Mouse (Mus musculus) embryonic facial prominence, embryonic 13.5 days (tissue): ENCODE measurements around the gene Mocs1. TPM values are rescaled to one million over a fixed set of nuclear protein-coding genes. Genes with fewer than 3 reads are reported as not detected.
"Not testable (repeated sequence)": the region's sequence is repeated elsewhere in the genome, so short reads cannot be mapped to it uniquely, and the experiment has no call there.

ENCODE experiments used
- ATAC-seq: fragments of 200-750 bp; cut with Nextera tagmentation; 2 replicates; pipeline ENCODE4 v1.8.0; 2017; ENCODE audit warnings: low read depth; ENCODE audit not compliant: insufficient number of reproducible peaks, insufficient read depth, low FRiP score, low TSS enrichment
- H3K27ac ChIP-seq: fragments of 300-500 bp; sonication (generic); 2 replicates; pipeline ENCODE4 v1.5.1; 2015; ENCODE audit warnings: moderate library complexity, mild to moderate bottlenecking, inconsistent platforms
- H3K27me3 ChIP-seq: fragments of 300-500 bp; sonication (generic); 2 replicates; pipeline ENCODE4 v1.6.1; 2015; ENCODE audit warnings: mild to moderate bottlenecking, inconsistent platforms
- H3K36me3 ChIP-seq: fragments of 300-500 bp; sonication (generic); 2 replicates; pipeline ENCODE4 v1.6.1; 2015; ENCODE audit warnings: mild to moderate bottlenecking, inconsistent platforms
- H3K4me1 ChIP-seq: fragments of 300-500 bp; sonication (generic); 2 replicates; pipeline ENCODE4 v1.6.1; 2015; ENCODE audit warnings: inconsistent platforms
- H3K4me2 ChIP-seq: fragments of 300-500 bp; sonication (generic); 2 replicates; pipeline ENCODE4 v1.6.1; 2015; ENCODE audit warnings: moderate library complexity, mild to moderate bottlenecking, inconsistent platforms
- H3K4me3 ChIP-seq: fragments of 300-500 bp; sonication (generic); 2 replicates; pipeline ENCODE4 v1.5.1; 2015; ENCODE audit warnings: mild to moderate bottlenecking, inconsistent platforms
- H3K9ac ChIP-seq: fragments of 300-500 bp; sonication (generic); 2 replicates; pipeline ENCODE4 v1.6.1; 2015; ENCODE audit warnings: mild to moderate bottlenecking, inconsistent platforms
- H3K9me3 ChIP-seq: fragments of 300-500 bp; sonication (generic); 2 replicates; pipeline ENCODE4 v1.6.1; 2016; ENCODE audit warnings: inconsistent platforms
- WGBS: fragments of 180-500 bp; shearing (Covaris S2); methylation state at CpG from one replicate; pipeline ENCODE4 v1.1.7; 2015; ENCODE audit warnings: mixed read lengths; 5-methylcytosine and 5-hydroxymethylcytosine counted together
- polyA plus RNA-seq: library from polyadenylated mRNA; unstranded; fragments of >200 nt; fragmentation: Nextera tagmentation; extraction: Ambion mirVana; gene quantifications from 2 replicates; pipeline ENCODE4 v1.2.1, GENCODE M21; 2015

Gene Mocs1
- polyA plus RNA-seq, 1 experiment from 2014 or later = 6.1 TPM

DNA sequence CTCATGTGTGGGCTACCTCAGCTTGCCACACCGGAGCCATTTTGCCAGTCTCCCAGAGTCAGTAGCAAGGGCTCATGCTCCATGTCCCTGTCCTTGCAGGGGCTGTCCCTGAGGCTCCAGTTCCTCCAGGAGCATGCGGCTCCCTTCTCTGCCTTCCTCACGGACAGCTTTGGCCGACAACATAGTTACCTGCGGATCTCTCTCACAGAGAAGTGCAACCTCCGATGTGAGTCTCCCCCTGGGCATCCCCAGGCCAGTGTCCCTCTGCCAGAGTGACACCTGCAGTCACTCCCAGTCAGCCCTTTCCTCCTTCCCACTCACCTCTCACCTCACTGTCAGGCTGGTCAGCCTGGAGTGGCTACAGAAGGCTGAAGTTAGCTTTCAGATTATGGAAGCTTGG, 4.9 kb downstream of the Mocs1 start:
- Histone ChIP-seq H3K9me3 (no peaks in the 10 kb centered on the region), H3K9ac (no peak overlapping the region), H3K27ac (no peak overlapping the region), H3K4me3 (no peak overlapping the region), H3K4me2 (no peak overlapping the region), H3K27me3 (no peaks in the 10 kb centered on the region), H3K36me3 (peaks cover 43% of the 10 kb centered on the region), H3K4me1 (peaks cover 33% of the 10 kb centered on the region)
- WGBS = 95% methylated on average over 6 of the region's 6 CpGs
- ATAC-seq = no peak

DNA sequence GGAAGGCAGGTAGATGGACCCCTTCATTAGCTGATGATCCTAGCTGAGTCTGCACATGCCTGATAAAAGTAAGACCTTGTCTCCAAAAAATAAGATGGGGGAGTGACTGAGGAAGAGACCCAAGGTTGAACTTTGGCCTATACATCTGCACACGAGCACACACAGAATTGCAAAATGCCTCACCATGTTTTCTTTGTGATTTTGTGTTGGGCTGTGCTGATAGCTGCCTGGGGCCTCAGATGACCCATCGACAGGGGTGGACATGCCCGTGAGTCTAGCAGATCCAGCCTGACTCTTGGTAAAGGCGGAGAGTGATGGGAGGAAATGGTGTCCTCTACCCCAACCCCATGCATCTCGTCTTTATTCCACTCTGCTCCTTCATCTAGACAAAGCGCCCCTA, 6.1 kb downstream of the Mocs1 start:
- H3K36me3 ChIP-seq = peaks cover 53% of the 10 kb centered on the region
- 75% methylated on average over 6 of the region's 6 CpGs for WGBS

DNA sequence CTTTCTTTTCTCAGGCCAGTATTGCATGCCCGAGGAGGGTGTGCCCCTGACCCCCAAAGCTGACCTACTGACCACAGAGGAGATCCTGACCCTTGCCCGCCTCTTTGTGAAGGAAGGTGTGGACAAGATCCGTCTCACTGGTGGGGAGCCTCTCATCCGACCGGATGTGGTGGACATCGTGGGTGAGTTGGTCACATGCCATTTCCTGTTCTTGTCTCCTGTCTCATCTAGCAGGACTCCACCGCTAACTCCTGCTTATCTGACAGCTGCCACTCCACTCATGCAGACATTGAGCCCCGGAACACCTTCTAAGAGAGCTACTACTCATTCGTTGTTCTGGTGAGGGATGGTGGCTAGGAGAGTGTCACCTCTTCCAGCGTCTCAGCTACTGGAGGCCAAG, 6.9 kb downstream of the Mocs1 start:
- WGBS = 95% methylated on average over 10 of the region's 10 CpGs
- no peak overlapping the region for H3K4me2 ChIP-seq
- peaks cover 19% of the 10 kb centered on the region for H3K4me1 ChIP-seq
- no peak overlapping the region for H3K4me3 ChIP-seq
- H3K9me3 ChIP-seq = no peaks in the 10 kb centered on the region
- no peak overlapping the region for H3K9ac ChIP-seq
- no peaks in the 10 kb centered on the region for H3K27me3 ChIP-seq
- no peak overlapping the region for H3K27ac ChIP-seq
- H3K36me3 ChIP-seq = peaks cover 60% of the 10 kb centered on the region
- ATAC-seq = no peak

More for the DNA sequence above, 6.1 kb downstream of the Mocs1 start:
- H3K27me3 ChIP-seq = no peaks in the 10 kb centered on the region
- ATAC-seq = no peak
- no peaks in the 10 kb centered on the region for H3K9me3 ChIP-seq
- H3K27ac ChIP-seq = no peak overlapping the region
- H3K4me3 ChIP-seq = no peak overlapping the region
- H3K4me1 ChIP-seq = peaks cover 27% of the 10 kb centered on the region
- no peak overlapping the region for H3K9ac ChIP-seq
- no peak overlapping the region for H3K4me2 ChIP-seq

DNA sequence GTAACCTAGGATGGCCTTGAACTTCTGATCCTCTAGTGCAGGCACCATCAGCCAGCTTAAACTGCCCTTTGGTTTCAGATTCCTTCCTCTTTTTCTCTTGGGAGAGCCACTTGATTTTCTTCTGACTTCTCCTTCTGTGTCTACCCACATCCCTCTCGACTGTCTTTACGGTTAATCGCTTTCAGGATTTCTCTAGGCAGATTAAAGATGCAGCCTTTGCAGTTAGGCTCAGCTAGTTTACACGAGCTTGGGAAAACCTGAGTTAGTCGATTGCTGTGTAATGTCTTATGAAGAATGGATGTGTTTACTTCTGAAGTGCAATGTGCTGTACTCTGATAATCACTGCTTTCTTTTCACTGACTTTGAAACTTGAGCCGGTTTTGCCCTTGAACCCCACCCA, 8.5 kb downstream of the Mocs1 start:
- peaks cover 68% of the 10 kb centered on the region for H3K36me3 ChIP-seq

DNA sequence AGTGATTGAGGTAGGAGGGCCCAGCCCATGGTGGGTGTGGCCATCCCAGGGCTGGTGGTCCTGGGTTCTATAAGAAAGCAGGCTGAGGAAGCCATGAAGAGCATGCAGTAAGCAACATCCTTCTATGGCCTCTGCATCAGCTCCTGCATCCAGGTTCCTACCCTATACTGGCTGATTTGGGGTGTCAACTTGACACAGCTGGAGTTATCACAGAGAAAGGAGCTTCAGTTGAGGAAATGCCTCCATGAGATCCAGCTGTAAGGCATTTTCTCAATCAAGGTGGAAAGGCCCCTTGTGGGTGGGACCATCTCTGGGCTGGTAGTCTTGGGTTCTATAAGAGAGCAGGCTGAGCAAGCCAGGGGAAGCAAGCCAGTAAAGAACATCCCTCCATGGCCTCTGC, 9.1 kb downstream of the Mocs1 start:
- not testable (repeated sequence) for H3K4me3 ChIP-seq, ATAC-seq, H3K4me2 ChIP-seq, H3K9ac ChIP-seq, H3K9me3 ChIP-seq, H3K27ac ChIP-seq, H3K27me3 ChIP-seq, H3K4me1 ChIP-seq
- H3K36me3 ChIP-seq = peaks cover 68% of the 10 kb centered on the region

More for the DNA sequence above, 8.5 kb downstream of the Mocs1 start:
- Histone ChIP-seq H3K27ac (no peak overlapping the region), H3K4me3 (no peak overlapping the region), H3K4me2 (no peak overlapping the region), H3K9ac (no peak overlapping the region), H3K4me1 (peaks cover 15% of the 10 kb centered on the region), H3K9me3 (no peaks in the 10 kb centered on the region), H3K27me3 (no peaks in the 10 kb centered on the region)
- WGBS = 71% methylated on average over 6 of the region's 6 CpGs
- no peak for ATAC-seq

DNA sequence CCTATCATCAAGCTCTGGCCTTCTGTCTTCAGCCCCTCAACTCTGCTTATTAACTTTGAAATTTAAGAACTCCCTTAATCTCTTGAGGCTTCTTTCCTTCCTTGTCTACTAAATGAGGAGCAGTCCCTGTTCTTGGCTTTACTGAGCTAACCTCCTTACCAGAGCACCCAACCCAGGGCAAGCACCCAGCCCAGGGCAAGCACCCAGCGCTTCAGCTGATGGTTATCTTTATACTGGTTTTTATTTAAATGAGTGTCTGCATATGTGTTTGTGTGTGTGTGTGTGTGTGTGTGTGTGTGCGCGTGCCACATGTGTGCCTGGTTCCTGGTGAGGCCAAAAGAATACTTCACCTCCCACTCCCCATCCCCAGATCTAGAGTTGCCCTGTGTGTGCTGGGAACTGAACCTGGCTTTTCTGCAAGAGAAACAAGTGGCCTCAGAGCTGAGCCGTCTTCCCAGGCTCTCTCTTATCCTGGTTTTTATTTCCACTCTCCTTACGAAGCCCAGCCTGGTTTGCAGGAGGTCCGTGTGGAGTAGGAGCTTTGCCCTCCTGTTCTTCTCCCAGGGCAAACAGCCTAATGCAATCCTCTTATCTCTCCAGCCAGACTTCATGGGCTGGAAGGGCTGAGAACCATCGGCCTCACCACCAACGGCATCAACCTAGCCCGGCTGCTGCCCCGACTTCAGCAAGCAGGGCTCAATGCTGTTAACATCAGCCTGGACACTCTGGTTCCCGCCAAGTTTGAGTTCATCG, 10.8 kb downstream of the Mocs1 start:
- H3K27me3 ChIP-seq = no peaks in the 10 kb centered on the region
- 85% methylated on average over 12 of the region's 12 CpGs for WGBS
- H3K9me3 ChIP-seq = no peaks in the 10 kb centered on the region
- H3K27ac ChIP-seq = no peak overlapping the region
- no peak overlapping the region for H3K9ac ChIP-seq
- ATAC-seq = no peak
- H3K4me1 ChIP-seq = no peaks in the 10 kb centered on the region
- H3K4me3 ChIP-seq = no peak overlapping the region
- peaks cover 56% of the 10 kb centered on the region for H3K36me3 ChIP-seq
- H3K4me2 ChIP-seq = no peak overlapping the region

DNA sequence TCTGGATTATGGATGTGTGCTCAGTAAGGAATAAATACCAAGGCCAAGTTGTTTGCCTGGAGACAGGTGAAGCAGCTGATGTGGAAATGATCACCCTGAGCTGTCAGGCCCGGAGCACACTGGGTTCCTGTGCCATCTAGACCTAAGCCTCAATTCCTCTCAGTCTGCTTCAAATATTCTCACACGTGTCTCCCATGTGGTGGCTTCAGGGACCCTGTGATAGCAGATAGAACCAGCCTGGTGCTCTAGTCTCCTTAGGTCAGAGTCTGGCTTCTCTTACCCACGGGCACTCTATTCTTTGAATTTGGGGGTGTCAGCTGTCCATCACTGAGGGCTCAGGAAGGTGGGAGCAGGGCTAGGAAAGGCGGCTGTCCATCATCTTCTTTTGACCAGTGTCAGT, 11.5 kb downstream of the Mocs1 start:
- no peak overlapping the region for H3K4me3 ChIP-seq
- WGBS = 87% methylated on average over 4 of the region's 4 CpGs
- H3K27me3 ChIP-seq = no peaks in the 10 kb centered on the region
- H3K9me3 ChIP-seq = no peaks in the 10 kb centered on the region
- ATAC-seq = no peak
- no peak overlapping the region for H3K4me2 ChIP-seq
- no peaks in the 10 kb centered on the region for H3K4me1 ChIP-seq
- no peak overlapping the region for H3K27ac ChIP-seq
- peaks cover 49% of the 10 kb centered on the region for H3K36me3 ChIP-seq
- H3K9ac ChIP-seq = no peak overlapping the region

DNA sequence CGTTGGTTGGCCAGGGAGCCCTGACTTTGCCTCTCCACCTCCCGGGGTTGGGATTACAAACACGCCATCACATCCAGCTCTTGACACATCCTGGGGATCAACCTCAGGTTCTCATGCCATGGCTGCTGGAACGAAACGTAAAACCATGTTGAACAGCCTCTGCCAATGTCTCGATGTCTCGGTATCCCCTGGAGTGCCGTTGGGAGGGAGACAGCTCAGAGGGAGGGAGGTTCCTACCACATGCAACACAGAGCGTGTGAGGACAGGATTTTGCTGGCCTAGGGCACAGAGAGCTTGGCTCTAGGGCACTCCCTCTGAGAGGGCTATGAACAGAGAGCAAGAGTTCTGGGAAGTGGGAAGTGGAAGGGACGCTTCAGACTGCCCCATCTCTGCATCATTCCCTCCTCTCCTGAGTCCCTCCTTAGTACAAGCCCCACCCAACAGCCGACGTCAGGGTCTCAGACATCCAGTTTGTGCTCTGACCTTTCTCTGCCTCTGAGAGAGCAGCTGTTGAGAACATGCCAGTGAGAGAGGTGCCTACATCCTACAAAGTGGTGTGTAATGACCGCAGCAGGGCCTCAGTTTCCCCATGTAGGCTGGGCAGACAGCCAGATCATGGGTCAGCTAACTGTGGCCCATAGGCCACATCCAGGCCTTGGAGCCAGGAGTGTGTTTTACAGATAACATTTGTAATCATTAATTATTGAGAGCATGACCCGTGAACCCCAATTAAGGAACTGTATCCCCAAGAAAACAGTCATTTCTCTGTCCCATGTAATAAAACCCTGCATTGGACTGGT, 12.4 kb downstream of the Mocs1 start:
- H3K27ac ChIP-seq = no peak overlapping the region
- WGBS = 83% methylated on average over 14 of the region's 14 CpGs
- no peaks in the 10 kb centered on the region for H3K4me1 ChIP-seq
- ATAC-seq = no peak
- H3K9me3 ChIP-seq = no peaks in the 10 kb centered on the region
- no peak overlapping the region for H3K4me2 ChIP-seq
- no peak overlapping the region for H3K4me3 ChIP-seq
- H3K36me3 ChIP-seq = peaks cover 41% of the 10 kb centered on the region
- no peak overlapping the region for H3K9ac ChIP-seq
- H3K27me3 ChIP-seq = no peaks in the 10 kb centered on the region

DNA sequence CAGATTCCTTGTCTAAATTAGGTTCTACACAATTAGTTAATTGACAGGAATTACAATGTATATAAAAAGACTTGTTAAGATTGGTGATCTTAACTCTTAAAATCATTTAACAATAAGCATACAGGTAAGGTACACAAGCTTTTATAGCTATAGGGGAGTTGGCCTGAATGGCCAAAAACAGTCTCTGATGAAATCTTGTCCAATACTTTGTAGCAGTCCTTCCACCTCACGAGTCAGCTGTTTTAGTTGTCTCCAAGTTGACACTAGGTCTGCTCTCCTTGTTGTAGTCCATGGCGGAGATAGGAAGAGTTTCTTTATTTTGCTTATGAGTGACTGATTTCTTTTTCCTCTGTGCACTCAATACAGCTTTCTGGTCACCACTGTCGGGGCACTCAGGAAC, 14.7 kb downstream of the Mocs1 start:
- H3K4me3 ChIP-seq, H3K27ac ChIP-seq, H3K27me3 ChIP-seq, ATAC-seq, H3K9me3 ChIP-seq, H3K4me2 ChIP-seq, H3K4me1 ChIP-seq, H3K9ac ChIP-seq: not testable (repeated sequence)
- peaks cover 27% of the 10 kb centered on the region for H3K36me3 ChIP-seq
- 75% methylated on average over 3 of the region's 3 CpGs for WGBS

DNA sequence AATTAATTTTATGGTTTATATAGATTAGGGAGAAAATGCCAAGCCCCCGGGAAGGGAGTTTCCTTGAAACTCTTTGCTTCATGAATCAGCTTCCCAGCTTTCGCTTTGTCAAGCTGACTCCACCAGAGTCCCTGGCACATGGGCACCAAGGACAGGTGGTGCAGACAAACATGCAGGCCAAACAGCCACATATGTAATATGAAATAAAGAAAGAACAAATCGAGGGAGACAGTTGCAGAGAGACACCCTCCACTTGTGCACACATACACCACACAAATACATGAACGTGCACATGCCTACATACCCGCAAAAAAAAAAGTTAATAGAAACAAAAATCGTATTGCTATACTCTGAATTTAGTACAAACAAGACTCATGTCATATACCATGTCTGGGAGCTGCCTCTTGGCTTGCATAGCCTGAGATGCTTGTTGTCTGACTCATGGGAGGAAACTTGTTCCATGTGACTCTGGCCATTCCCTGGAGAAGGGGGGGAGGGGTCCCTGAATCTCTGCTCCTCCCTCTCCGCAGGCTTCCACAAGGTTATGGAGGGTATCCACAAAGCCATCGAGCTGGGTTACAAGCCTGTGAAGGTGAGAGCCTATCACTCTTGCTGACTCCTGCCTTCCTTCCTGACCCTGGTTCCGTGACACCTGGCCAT, 20.5 kb downstream of the Mocs1 start:
- no peak for ATAC-seq
- Histone ChIP-seq H3K27ac (no peak overlapping the region), H3K4me1 (peaks cover 6% of the 10 kb centered on the region; the same call in 1 of the 2 replicates), H3K36me3 (peaks cover 37% of the 10 kb centered on the region), H3K4me3 (no peak overlapping the region), H3K9me3 (no peaks in the 10 kb centered on the region), H3K9ac (no peak overlapping the region), H3K27me3 (no peaks in the 10 kb centered on the region), H3K4me2 (no peak overlapping the region)
- WGBS = 73% methylated on average over 9 of the region's 9 CpGs

DNA sequence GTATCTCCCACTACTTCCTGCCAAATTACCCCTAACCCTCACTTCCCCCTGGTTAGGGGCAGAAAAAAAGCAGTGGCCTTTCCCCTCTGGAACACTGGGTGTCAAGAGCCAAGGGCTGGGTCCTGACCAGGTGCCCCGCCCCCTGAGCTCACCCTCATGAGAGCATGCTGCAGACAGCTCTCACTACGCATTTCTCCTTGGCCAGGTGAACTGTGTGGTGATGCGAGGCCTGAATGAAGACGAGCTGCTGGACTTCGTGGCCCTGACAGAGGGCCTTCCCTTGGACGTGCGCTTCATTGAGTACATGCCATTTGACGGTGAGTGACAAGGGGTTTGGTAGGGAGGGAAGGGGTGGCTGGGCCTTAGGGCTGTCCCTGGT, 21.1 kb downstream of the Mocs1 start:
- peaks cover 6% of the 10 kb centered on the region; the same call in 1 of the 2 replicates for H3K4me1 ChIP-seq
- H3K9me3 ChIP-seq = no peaks in the 10 kb centered on the region
- no peaks in the 10 kb centered on the region for H3K27me3 ChIP-seq
- H3K9ac ChIP-seq = no peak overlapping the region
- 82% methylated on average over 8 of the region's 8 CpGs for WGBS
- H3K4me2 ChIP-seq = no peak overlapping the region
- H3K4me3 ChIP-seq = no peak overlapping the region
- no peak overlapping the region for H3K27ac ChIP-seq
- H3K36me3 ChIP-seq = peaks cover 42% of the 10 kb centered on the region
- ATAC-seq = no peak
